Mouse (Mus musculus): Measurements from ENCODE around the gene Nodal. TPM values are rescaled to one million over a fixed set of nuclear protein-coding genes. Genes with fewer than 3 reads are reported as not detected.

Nodal gene
- polyA plus RNA-seq, 1 experiment = not detected

- Histone ChIP-seq H3K4me3 (ENCODE audit: insufficient read depth, poor library complexity, severe bottlenecking) (no peak overlapping the region), H3K79me2 (ENCODE audit: control insufficient read depth, insufficient read depth) (no peaks in the 10 kb centered on the region), H3K36me3 (ENCODE audit: control insufficient read depth, insufficient read depth) (no peaks in the 10 kb centered on the region), H3K79me3 (ENCODE audit: low read depth) (no peaks in the 10 kb centered on the region), H3K27me3 (ENCODE audit: control insufficient read depth, insufficient read depth, insufficient read length) (peaks cover 4% of the 10 kb centered on the region), H3ac (ENCODE audit: control insufficient read depth, insufficient read length, low read depth) (no peak overlapping the region)
- peak; percentile 9 for TF ChIP-seq CTCF (IDR thresholded peaks at IDR 0.05; ENCODE audit: control insufficient read depth, insufficient read depth, insufficient read length)
- TF ChIP-seq MAX (IDR thresholded peaks at IDR 0.05) = no peak
These were observed 5.5 kb downstream of the Nodal start for GRCm38 (mm10) chr10:61423289-61423688.

GRCm38 (mm10) chr10:61424500-61424899 lies 6.7 kb downstream of the Nodal start:
- H3K27me3 ChIP-seq (ENCODE audit: control insufficient read depth, insufficient read depth, insufficient read length) = no peaks in the 10 kb centered on the region
- H3ac ChIP-seq (ENCODE audit: control insufficient read depth, insufficient read length, low read depth) = no peak overlapping the region
- H3K79me3 ChIP-seq (ENCODE audit: low read depth) = no peaks in the 10 kb centered on the region
- no peaks in the 10 kb centered on the region for H3K79me2 ChIP-seq (ENCODE audit: control insufficient read depth, insufficient read depth)
- no peak overlapping the region for H3K4me3 ChIP-seq (ENCODE audit: insufficient read depth, poor library complexity, severe bottlenecking)
- no peak for TF ChIP-seq MAX (IDR thresholded peaks at IDR 0.05)
- no peak for TF ChIP-seq USF1 (IDR thresholded peaks at IDR 0.05; ENCODE audit: low read depth)
- no peak for TF ChIP-seq MYOD1 (IDR thresholded peaks at IDR 0.05; ENCODE audit: control insufficient read depth, insufficient read length, low read depth)
- TF ChIP-seq CEBPB (IDR thresholded peaks at IDR 0.05; ENCODE audit: low read depth) = no peak
- H3K36me3 ChIP-seq (ENCODE audit: control insufficient read depth, insufficient read depth) = no peaks in the 10 kb centered on the region

GRCm38 (mm10) chr10:61425047-61425446 lies 7.3 kb downstream of the Nodal start:
- H3ac ChIP-seq (ENCODE audit: control insufficient read depth, insufficient read length, low read depth) = no peak overlapping the region
- no peaks in the 10 kb centered on the region for H3K79me2 ChIP-seq (ENCODE audit: control insufficient read depth, insufficient read depth)
- H3K4me3 ChIP-seq (ENCODE audit: insufficient read depth, poor library complexity, severe bottlenecking) = no peak overlapping the region
- peaks cover 4% of the 10 kb centered on the region for H3K36me3 ChIP-seq (ENCODE audit: control insufficient read depth, insufficient read depth)
- no peak for TF ChIP-seq MAX (IDR thresholded peaks at IDR 0.05)
- TF ChIP-seq MYOD1 (IDR thresholded peaks at IDR 0.05; ENCODE audit: control insufficient read depth, insufficient read length, low read depth) = no peak
- no peak for TF ChIP-seq USF1 (IDR thresholded peaks at IDR 0.05; ENCODE audit: low read depth)
- no peak for TF ChIP-seq CEBPB (IDR thresholded peaks at IDR 0.05; ENCODE audit: low read depth)
- TF ChIP-seq CTCF (IDR thresholded peaks at IDR 0.05; ENCODE audit: control insufficient read depth, insufficient read depth, insufficient read length) = no peak
- no peak for TF ChIP-seq MYOG (IDR thresholded peaks at IDR 0.05; ENCODE audit: control insufficient read depth, extremely low read depth, insufficient read length)
- no peak for TF ChIP-seq FOSL1 (IDR thresholded peaks at IDR 0.05; ENCODE audit: insufficient read depth, low read length, poor library complexity, severe bottlenecking)
- H3K27me3 ChIP-seq (ENCODE audit: control insufficient read depth, insufficient read depth, insufficient read length) = no peaks in the 10 kb centered on the region
- H3K79me3 ChIP-seq (ENCODE audit: low read depth) = no peaks in the 10 kb centered on the region

- H3K27me3 ChIP-seq (ENCODE audit: control insufficient read depth, insufficient read depth, insufficient read length) = no peaks in the 10 kb centered on the region
- H3ac ChIP-seq (ENCODE audit: control insufficient read depth, insufficient read length, low read depth) = no peak overlapping the region
- H3K79me2 ChIP-seq (ENCODE audit: control insufficient read depth, insufficient read depth) = no peaks in the 10 kb centered on the region
- H3K4me3 ChIP-seq (ENCODE audit: insufficient read depth, poor library complexity, severe bottlenecking) = no peak overlapping the region
- peaks cover 17% of the 10 kb centered on the region for H3K36me3 ChIP-seq (ENCODE audit: control insufficient read depth, insufficient read depth)
- H3K79me3 ChIP-seq (ENCODE audit: low read depth) = no peaks in the 10 kb centered on the region
- TF ChIP-seq CTCF (IDR thresholded peaks at IDR 0.05; ENCODE audit: control insufficient read depth, insufficient read depth, insufficient read length) = no peak
- no peak for TF ChIP-seq MYOD1 (IDR thresholded peaks at IDR 0.05; ENCODE audit: control insufficient read depth, insufficient read length, low read depth)
- no peak for TF ChIP-seq MAX (IDR thresholded peaks at IDR 0.05)
- TF ChIP-seq CEBPB (IDR thresholded peaks at IDR 0.05; ENCODE audit: low read depth) = no peak
- TF ChIP-seq MYOG (IDR thresholded peaks at IDR 0.05; ENCODE audit: control insufficient read depth, extremely low read depth, insufficient read length) = no peak
- TF ChIP-seq FOSL1 (IDR thresholded peaks at IDR 0.05; ENCODE audit: insufficient read depth, low read length, poor library complexity, severe bottlenecking) = no peak
- TF ChIP-seq USF1 (IDR thresholded peaks at IDR 0.05; ENCODE audit: low read depth) = no peak
These were observed 8.5 kb downstream of the Nodal start for GRCm38 (mm10) chr10:61426251-61426757.

- Histone ChIP-seq H3K79me3 (ENCODE audit: low read depth) (no peaks in the 10 kb centered on the region), H3K27me3 (ENCODE audit: control insufficient read depth, insufficient read depth, insufficient read length) (no peaks in the 10 kb centered on the region), H3ac (ENCODE audit: control insufficient read depth, insufficient read length, low read depth) (no peak overlapping the region), H3K4me3 (ENCODE audit: insufficient read depth, poor library complexity, severe bottlenecking) (no peak overlapping the region), H3K36me3 (ENCODE audit: control insufficient read depth, insufficient read depth) (peaks cover 32% of the 10 kb centered on the region), H3K79me2 (ENCODE audit: control insufficient read depth, insufficient read depth) (no peaks in the 10 kb centered on the region)
- TF ChIP-seq USF1 (IDR thresholded peaks at IDR 0.05; ENCODE audit: low read depth) = no peak
- TF ChIP-seq FOSL1 (IDR thresholded peaks at IDR 0.05; ENCODE audit: insufficient read depth, low read length, poor library complexity, severe bottlenecking) = no peak
- TF ChIP-seq MAX (IDR thresholded peaks at IDR 0.05) = no peak
- TF ChIP-seq MYOG (IDR thresholded peaks at IDR 0.05; ENCODE audit: control insufficient read depth, extremely low read depth, insufficient read length) = no peak
- TF ChIP-seq MYOD1 (IDR thresholded peaks at IDR 0.05; ENCODE audit: control insufficient read depth, insufficient read length, low read depth) = no peak
- no peak for TF ChIP-seq CTCF (IDR thresholded peaks at IDR 0.05; ENCODE audit: control insufficient read depth, insufficient read depth, insufficient read length)
- TF ChIP-seq CEBPB (IDR thresholded peaks at IDR 0.05; ENCODE audit: low read depth) = no peak
These were observed 10.2 kb downstream of the Nodal start for GRCm38 (mm10) chr10:61427951-61428350.

GRCm38 (mm10) chr10:61428416-61428815 lies 10.6 kb downstream of the Nodal start:
- TF ChIP-seq MYOG (IDR thresholded peaks at IDR 0.05; ENCODE audit: control insufficient read depth, extremely low read depth, insufficient read length) = no peak
- TF ChIP-seq MYOD1 (IDR thresholded peaks at IDR 0.05; ENCODE audit: control insufficient read depth, insufficient read length, low read depth) = no peak
- no peak for TF ChIP-seq MAX (IDR thresholded peaks at IDR 0.05)
- no peak for TF ChIP-seq FOSL1 (IDR thresholded peaks at IDR 0.05; ENCODE audit: insufficient read depth, low read length, poor library complexity, severe bottlenecking)
- TF ChIP-seq CEBPB (IDR thresholded peaks at IDR 0.05; ENCODE audit: low read depth) = no peak
- TF ChIP-seq USF1 (IDR thresholded peaks at IDR 0.05; ENCODE audit: low read depth) = no peak
- no peak for TF ChIP-seq CTCF (IDR thresholded peaks at IDR 0.05; ENCODE audit: control insufficient read depth, insufficient read depth, insufficient read length)
- Histone ChIP-seq H3K4me3 (ENCODE audit: insufficient read depth, poor library complexity, severe bottlenecking) (no peak overlapping the region), H3K79me2 (ENCODE audit: control insufficient read depth, insufficient read depth) (no peaks in the 10 kb centered on the region), H3K27me3 (ENCODE audit: control insufficient read depth, insufficient read depth, insufficient read length) (no peaks in the 10 kb centered on the region), H3K36me3 (ENCODE audit: control insufficient read depth, insufficient read depth) (peaks cover 37% of the 10 kb centered on the region), H3ac (ENCODE audit: control insufficient read depth, insufficient read length, low read depth) (no peak overlapping the region), H3K79me3 (ENCODE audit: low read depth) (no peaks in the 10 kb centered on the region)

Measured in C2C12 (cell line).